Mouse (Mus musculus) cerebellum, adult 2 months (tissue): ENCODE measurements around the gene Ncbp3.

Experiments used
- CTCF ChIP-seq: fragments of 200-500 bp; IDR thresholded peaks from 2 replicates; pipeline ENCODE4 v1.5.1; 2011; ENCODE audit warnings: low read depth, mild to moderate bottlenecking, control low read depth, low read length, moderate library complexity, borderline replicate concordance; ENCODE audit not compliant: insufficient read depth
- POLR2A ChIP-seq: fragments of 200-500 bp; IDR thresholded peaks from 2 replicates; pipeline ENCODE4 v1.6.1; 2011; ENCODE audit warnings: low read length, control low read depth, borderline replicate concordance; ENCODE audit not compliant: insufficient read depth

- TF ChIP-seq CTCF = no peak
- no peak for TF ChIP-seq POLR2A
Measured at GRCm38 (mm10) chr11:73087700-73088480, 40.3 kb downstream of the Ncbp3 start.
